Mouse (Mus musculus) right cerebral cortex, postnatal 36 days (tissue): Measurements from ENCODE around the gene Rabl2.

Experiments used
- DNase-seq, 2 experiments: peaks; one replicate each; pipeline ENCODE4 v3.0.0; 2022; ENCODE audit warnings: low spot score in 2 of 2, mixed read lengths in 1 of 2

The Rabl2 gene

GRCm38 (mm10) chr15:89550506-89550905, 41.2 kb downstream of the Rabl2 start:
- DNase-seq, result no peak

GRCm38 (mm10) chr15:89548837-89549236, 42.9 kb downstream of the Rabl2 start:
- DNase-seq, result no peak

GRCm38 (mm10) chr15:89547824-89548601, 43.7 kb downstream of the Rabl2 start:
- no peak for DNase-seq

GRCm38 (mm10) chr15:89547321-89547720, 44.4 kb downstream of the Rabl2 start:
- no peak for DNase-seq

GRCm38 (mm10) chr15:89544171-89544570, 47.6 kb downstream of the Rabl2 start:
- DNase-seq, result no peak

- no peak for DNase-seq
These were observed 57.9 kb downstream of the Rabl2 start for GRCm38 (mm10) chr15:89533843-89534207.

- DNase-seq, result no peak
These were observed 58.5 kb downstream of the Rabl2 start for GRCm38 (mm10) chr15:89532924-89533842.
